Mouse (Mus musculus): ENCODE data around the gene Nfatc3. TPM values are rescaled to one million over a fixed set of nuclear protein-coding genes. Genes with fewer than 3 reads are reported as not detected.

Gene Nfatc3
- polyA plus RNA-seq, 1 experiment = 11.1 TPM

GRCm38 (mm10) chr8:106049840-106050239, 8.8 kb upstream of the Nfatc3 start:
- Histone ChIP-seq H3K4me1 (ENCODE audit: control insufficient read depth, insufficient read depth, low read length) (no peaks in the 10 kb centered on the region), H3K27ac (ENCODE audit: insufficient read depth, low read length) (no peak overlapping the region), H3K27me3 (ENCODE audit: control insufficient read depth, insufficient read depth, low read length) (no peaks in the 10 kb centered on the region), H3K4me3 (replicated peaks; ENCODE audit: insufficient read depth, low read depth, low read length) (no peak overlapping the region)
- WGBS = 73% methylated on average over 6 of the region's 6 CpGs
- TF ChIP-seq POLR2A (IDR thresholded peaks at IDR 0.05; ENCODE audit: borderline replicate concordance, insufficient read depth, low read length) (no peak), CTCF (IDR thresholded peaks at IDR 0.05; ENCODE audit: borderline replicate concordance, insufficient read depth, low read depth, low read length) (no peak)
- DNase-seq = no peak

GRCm38 (mm10) chr8:106051068-106051467, 7.6 kb upstream of the Nfatc3 start:
- TF ChIP-seq POLR2A (IDR thresholded peaks at IDR 0.05; ENCODE audit: borderline replicate concordance, insufficient read depth, low read length) = no peak
- Histone ChIP-seq H3K4me1 (ENCODE audit: control insufficient read depth, insufficient read depth, low read length) (no peaks in the 10 kb centered on the region), H3K27ac (ENCODE audit: insufficient read depth, low read length) (no peak overlapping the region), H3K4me3 (replicated peaks; ENCODE audit: insufficient read depth, low read depth, low read length) (no peak overlapping the region), H3K27me3 (ENCODE audit: control insufficient read depth, insufficient read depth, low read length) (no peaks in the 10 kb centered on the region)
- WGBS = 23% methylated on average over 3 of the region's 3 CpGs
- no peak for DNase-seq

GRCm38 (mm10) chr8:106052510-106053089, 6.0 kb upstream of the Nfatc3 start:
- Histone ChIP-seq H3K4me1 (ENCODE audit: control insufficient read depth, insufficient read depth, low read length) (no peaks in the 10 kb centered on the region), H3K4me3 (replicated peaks; ENCODE audit: insufficient read depth, low read depth, low read length) (no peak overlapping the region), H3K27me3 (ENCODE audit: control insufficient read depth, insufficient read depth, low read length) (no peaks in the 10 kb centered on the region), H3K27ac (ENCODE audit: insufficient read depth, low read length) (no peak overlapping the region)
- WGBS = 82% methylated on average over 9 of the region's 9 CpGs
- no peak for DNase-seq
- TF ChIP-seq CTCF (IDR thresholded peaks at IDR 0.05; ENCODE audit: borderline replicate concordance, insufficient read depth, low read depth, low read length) (no peak), POLR2A (IDR thresholded peaks at IDR 0.05; ENCODE audit: borderline replicate concordance, insufficient read depth, low read length) (no peak)

- DNase-seq = no peak
- Histone ChIP-seq H3K4me3 (replicated peaks; ENCODE audit: insufficient read depth, low read depth, low read length) (no peak overlapping the region), H3K27me3 (ENCODE audit: control insufficient read depth, insufficient read depth, low read length) (no peaks in the 10 kb centered on the region), H3K27ac (ENCODE audit: insufficient read depth, low read length) (no peak overlapping the region), H3K4me1 (ENCODE audit: control insufficient read depth, insufficient read depth, low read length) (no peaks in the 10 kb centered on the region)
- 80% methylated on average over 6 of the region's 6 CpGs for WGBS
- TF ChIP-seq POLR2A (IDR thresholded peaks at IDR 0.05; ENCODE audit: borderline replicate concordance, insufficient read depth, low read length) (no peak), CTCF (IDR thresholded peaks at IDR 0.05; ENCODE audit: borderline replicate concordance, insufficient read depth, low read depth, low read length) (no peak)
These were observed 4.3 kb upstream of the Nfatc3 start for GRCm38 (mm10) chr8:106054190-106054811.

- DNase-seq = no peak
- H3K4me3 ChIP-seq (replicated peaks; ENCODE audit: insufficient read depth, low read depth, low read length) = no peak overlapping the region
- TF ChIP-seq POLR2A (IDR thresholded peaks at IDR 0.05; ENCODE audit: borderline replicate concordance, insufficient read depth, low read length) = no peak
- no peak for TF ChIP-seq CTCF (IDR thresholded peaks at IDR 0.05; ENCODE audit: borderline replicate concordance, insufficient read depth, low read depth, low read length)
- WGBS = 8% methylated on average over 3 of the region's 3 CpGs
- no peaks in the 10 kb centered on the region for H3K4me1 ChIP-seq (ENCODE audit: control insufficient read depth, insufficient read depth, low read length)
- H3K27me3 ChIP-seq (ENCODE audit: control insufficient read depth, insufficient read depth, low read length) = no peaks in the 10 kb centered on the region
- H3K27ac ChIP-seq (ENCODE audit: insufficient read depth, low read length) = no peak overlapping the region
These were observed 3.6 kb upstream of the Nfatc3 start for GRCm38 (mm10) chr8:106055038-106055437.

- TF ChIP-seq POLR2A (IDR thresholded peaks at IDR 0.05; ENCODE audit: borderline replicate concordance, insufficient read depth, low read length) (no peak), CTCF (IDR thresholded peaks at IDR 0.05; ENCODE audit: borderline replicate concordance, insufficient read depth, low read depth, low read length) (no peak)
- Histone ChIP-seq H3K4me1 (ENCODE audit: control insufficient read depth, insufficient read depth, low read length) (no peaks in the 10 kb centered on the region), H3K27ac (ENCODE audit: insufficient read depth, low read length) (no peak overlapping the region), H3K27me3 (ENCODE audit: control insufficient read depth, insufficient read depth, low read length) (no peaks in the 10 kb centered on the region), H3K4me3 (replicated peaks; ENCODE audit: insufficient read depth, low read depth, low read length) (no peak overlapping the region)
- 88% methylated on average over 4 of the region's 4 CpGs for WGBS
- DNase-seq = no peak
These were observed 2.1 kb upstream of the Nfatc3 start for GRCm38 (mm10) chr8:106056455-106056982.

- peak in 1 of 2 experiments; percentile 74 for DNase-seq
These were observed 1.2 kb downstream of the Nfatc3 start for GRCm38 (mm10) chr8:106059613-106060371.

More at GRCm38 (mm10) chr8:106059613-106060371, 1.2 kb downstream of the Nfatc3 start:
- TF ChIP-seq CTCF (IDR thresholded peaks at IDR 0.05; ENCODE audit: borderline replicate concordance, insufficient read depth, low read depth, low read length) (no peak), POLR2A (IDR thresholded peaks at IDR 0.05; ENCODE audit: borderline replicate concordance, insufficient read depth, low read length) (no peak)
- Histone ChIP-seq H3K4me3 (replicated peaks; ENCODE audit: insufficient read depth, low read depth, low read length) (peak overlapping the region; percentile 96), H3K27me3 (ENCODE audit: control insufficient read depth, insufficient read depth, low read length) (no peaks in the 10 kb centered on the region), H3K27ac (ENCODE audit: insufficient read depth, low read length) (peak overlapping the region; percentile 80), H3K4me1 (ENCODE audit: control insufficient read depth, insufficient read depth, low read length) (0 out of 2 replicates have a peak, but pooled peaks cover 2% of the 10 kb centered on the region)
- under 1% methylated on average over 81 of the region's 83 CpGs for WGBS
